Mouse (Mus musculus) frontal cortex, postnatal 10 days (tissue): ENCODE measurements around the gene Opn5.

Source experiments
- DNase-seq, 2 experiments: peaks; one replicate each; pipeline ENCODE4 v3.0.0; 2022; ENCODE audit warnings: low spot score in 2 of 2, mixed read lengths in 1 of 2

Opn5 gene

GRCm38 (mm10) chr17:42611295-42611694 is at the start of gene Opn5:
Gene Opn5, minus strand, starts transcription at chr17:42611395.
- DNase-seq: no peak

- DNase-seq: peak in 1 of 2 experiments; percentile 8
These were observed 47.6 kb upstream of the Opn5 start for GRCm38 (mm10) chr17:42658634-42659422.

- no peak for DNase-seq
These were observed 32.2 kb upstream of the Opn5 start for GRCm38 (mm10) chr17:42643416-42643815.

GRCm38 (mm10) chr17:42630206-42630605 is 19.0 kb upstream of the Opn5 start:
- DNase-seq: no peak

- DNase-seq: peak; percentile 25 to 41
These were observed 2.0 kb upstream of the Opn5 start for GRCm38 (mm10) chr17:42613043-42613737.

GRCm38 (mm10) chr17:42608270-42608669 is 2.9 kb downstream of the Opn5 start:
- no peak for DNase-seq

- DNase-seq: peak; percentile 60 to 86
These were observed 8.1 kb downstream of the Opn5 start for GRCm38 (mm10) chr17:42602829-42603784.

GRCm38 (mm10) chr17:42586486-42586885 is 24.7 kb downstream of the Opn5 start:
- no peak for DNase-seq

GRCm38 (mm10) chr17:42583029-42583331 is 28.2 kb downstream of the Opn5 start:
- no peak for DNase-seq

- DNase-seq: no peak
These were observed 28.7 kb downstream of the Opn5 start for GRCm38 (mm10) chr17:42582281-42583028.

- no peak for DNase-seq
These were observed 30.6 kb downstream of the Opn5 start for GRCm38 (mm10) chr17:42580623-42581022.

- no peak for DNase-seq
These were observed 31.0 kb downstream of the Opn5 start for GRCm38 (mm10) chr17:42580196-42580595.

GRCm38 (mm10) chr17:42576671-42577168 is 34.5 kb downstream of the Opn5 start:
- DNase-seq: no peak

- no peak for DNase-seq
These were observed 37.4 kb downstream of the Opn5 start for GRCm38 (mm10) chr17:42573786-42574185.

GRCm38 (mm10) chr17:42549578-42549977 is 61.6 kb downstream of the Opn5 start:
- peak in 1 of 2 experiments; percentile 3 for DNase-seq

GRCm38 (mm10) chr17:42530147-42530546 is 81.0 kb downstream of the Opn5 start:
- DNase-seq: no peak

GRCm38 (mm10) chr17:42509356-42510262 is 101.6 kb downstream of the Opn5 start:
- no peak for DNase-seq
